Mouse (Mus musculus): ENCODE measurements around the gene Ammecr1. TPM values are rescaled to one million over a fixed set of nuclear protein-coding genes. Genes with fewer than 3 reads are reported as not detected.
A peak's percentile ranks its signal among the peaks of the same experiment; 100 is the strongest.

Ammecr1 gene
- total and polyA plus RNA-seq, 2 experiments, result 0.39 to 0.83 TPM

- DNase-seq (ENCODE audit: extremely low read depth, low read depth, low spot score), result no peak
- TF ChIP-seq CTCF (IDR thresholded peaks at IDR 0.05; ENCODE audit: low read depth, low read length) (no peak), POLR2A (IDR thresholded peaks at IDR 0.05; ENCODE audit: extremely low read depth, insufficient read depth, low read length) (no peak)
- WGBS, result 83% methylated on average over 4 of the region's 4 CpGs
- Histone ChIP-seq H3K9ac (ENCODE audit: low read depth, low read length) (no peak overlapping the region), H3K4me3 (ENCODE audit: insufficient read depth, low read depth, low read length) (no peak overlapping the region), H3K79me2 (ENCODE audit: control insufficient read depth, insufficient read depth, low read length) (no peaks in the 10 kb centered on the region), H3K27me3 (ENCODE audit: control insufficient read depth, insufficient read depth, low read length) (no peaks in the 10 kb centered on the region), H3K27ac (replicated peaks; ENCODE audit: insufficient read depth, low read depth, low read length) (no peak overlapping the region), H3K4me1 (ENCODE audit: control insufficient read depth, insufficient read depth, low read length) (no peaks in the 10 kb centered on the region), H3K36me3 (ENCODE audit: control insufficient read depth, insufficient read depth, low read length) (no peaks in the 10 kb centered on the region)
These were observed 12.7 kb upstream of the Ammecr1 start for GRCm38 (mm10) chrX:142979224-142979623.

DNA sequence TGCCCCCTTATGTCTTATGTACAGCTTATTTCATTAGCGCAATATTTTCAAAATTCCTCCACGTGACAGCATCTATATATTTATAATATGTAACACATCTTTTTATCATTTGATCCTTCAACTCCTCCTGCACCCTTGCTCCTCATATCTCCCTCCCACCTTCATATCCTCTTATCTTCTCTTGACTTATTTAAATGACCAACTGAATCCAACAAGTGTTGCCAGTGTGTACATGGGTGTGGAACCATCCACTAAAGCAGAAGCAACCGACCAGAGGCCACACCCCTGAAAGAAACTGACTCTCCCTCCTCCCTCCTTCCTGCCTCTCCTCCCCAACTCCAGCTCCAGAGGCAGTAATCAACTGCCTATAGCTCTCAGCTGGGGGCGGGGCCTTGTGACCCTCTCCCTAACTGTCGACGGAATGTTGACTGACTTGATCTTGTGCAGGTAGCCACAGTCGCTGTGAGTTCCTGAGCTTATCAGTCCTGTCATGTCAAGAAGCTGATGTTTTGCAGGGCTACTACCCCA is 6.0 kb upstream of the Ammecr1 start:
- TF ChIP-seq POLR2A (IDR thresholded peaks at IDR 0.05; ENCODE audit: extremely low read depth, insufficient read depth, low read length) (no peak), CTCF (IDR thresholded peaks at IDR 0.05; ENCODE audit: low read depth, low read length) (no peak)
- 39% methylated on average over 7 of the region's 7 CpGs for WGBS
- Histone ChIP-seq H3K79me2 (ENCODE audit: control insufficient read depth, insufficient read depth, low read length) (no peaks in the 10 kb centered on the region), H3K27me3 (ENCODE audit: control insufficient read depth, insufficient read depth, low read length) (no peaks in the 10 kb centered on the region), H3K4me1 (ENCODE audit: control insufficient read depth, insufficient read depth, low read length) (no peaks in the 10 kb centered on the region), H3K27ac (replicated peaks; ENCODE audit: insufficient read depth, low read depth, low read length) (no peak overlapping the region), H3K9ac (ENCODE audit: low read depth, low read length) (no peak overlapping the region), H3K4me3 (ENCODE audit: insufficient read depth, low read depth, low read length) (no peak overlapping the region), H3K36me3 (ENCODE audit: control insufficient read depth, insufficient read depth, low read length) (no peaks in the 10 kb centered on the region)
- DNase-seq (ENCODE audit: extremely low read depth, low read depth, low spot score), result no peak

GRCm38 (mm10) chrX:142971759-142972158 is 5.2 kb upstream of the Ammecr1 start:
- no peak for TF ChIP-seq POLR2A (IDR thresholded peaks at IDR 0.05; ENCODE audit: extremely low read depth, insufficient read depth, low read length)
- TF ChIP-seq CTCF (IDR thresholded peaks at IDR 0.05; ENCODE audit: low read depth, low read length), result no peak
- no peaks in the 10 kb centered on the region for H3K79me2 ChIP-seq (ENCODE audit: control insufficient read depth, insufficient read depth, low read length)
- H3K4me3 ChIP-seq (ENCODE audit: insufficient read depth, low read depth, low read length), result no peak overlapping the region
- DNase-seq (ENCODE audit: extremely low read depth, low read depth, low spot score), result no peak
- no peaks in the 10 kb centered on the region for H3K36me3 ChIP-seq (ENCODE audit: control insufficient read depth, insufficient read depth, low read length)
- no peaks in the 10 kb centered on the region for H3K27me3 ChIP-seq (ENCODE audit: control insufficient read depth, insufficient read depth, low read length)
- no peaks in the 10 kb centered on the region for H3K4me1 ChIP-seq (ENCODE audit: control insufficient read depth, insufficient read depth, low read length)
- no peak overlapping the region for H3K27ac ChIP-seq (replicated peaks; ENCODE audit: insufficient read depth, low read depth, low read length)
- WGBS, result 88% methylated on average over 3 of the region's 3 CpGs
- H3K9ac ChIP-seq (ENCODE audit: low read depth, low read length), result no peak overlapping the region

GRCm38 (mm10) chrX:142967067-142967466 is 539 bp upstream of the Ammecr1 start:
- no peak for DNase-seq (ENCODE audit: extremely low read depth, low read depth, low spot score)
- WGBS, result 37% methylated on average over 7 of the region's 7 CpGs
- no peak overlapping the region for H3K9ac ChIP-seq (ENCODE audit: low read depth, low read length)
- no peaks in the 10 kb centered on the region for H3K27me3 ChIP-seq (ENCODE audit: control insufficient read depth, insufficient read depth, low read length)
- H3K4me3 ChIP-seq (ENCODE audit: insufficient read depth, low read depth, low read length), result peak overlapping the region; percentile 99
- H3K27ac ChIP-seq (replicated peaks; ENCODE audit: insufficient read depth, low read depth, low read length), result no peak overlapping the region
- no peaks in the 10 kb centered on the region; the same call in 1 of the 2 replicates for H3K79me2 ChIP-seq (ENCODE audit: control insufficient read depth, insufficient read depth, low read length)
- TF ChIP-seq POLR2A (IDR thresholded peaks at IDR 0.05; ENCODE audit: extremely low read depth, insufficient read depth, low read length) (no peak), CTCF (IDR thresholded peaks at IDR 0.05; ENCODE audit: low read depth, low read length) (no peak)
- H3K4me1 ChIP-seq (ENCODE audit: control insufficient read depth, insufficient read depth, low read length), result no peaks in the 10 kb centered on the region
- no peaks in the 10 kb centered on the region for H3K36me3 ChIP-seq (ENCODE audit: control insufficient read depth, insufficient read depth, low read length)

GRCm38 (mm10) chrX:142965236-142966007 is 1.1 kb downstream of the Ammecr1 start:
- WGBS, result 12% methylated on average over 21 of the region's 23 CpGs
- DNase-seq (ENCODE audit: extremely low read depth, low read depth, low spot score), result no peak
- peak overlapping the region; percentile 65 for H3K4me3 ChIP-seq (ENCODE audit: insufficient read depth, low read depth, low read length)

DNA sequence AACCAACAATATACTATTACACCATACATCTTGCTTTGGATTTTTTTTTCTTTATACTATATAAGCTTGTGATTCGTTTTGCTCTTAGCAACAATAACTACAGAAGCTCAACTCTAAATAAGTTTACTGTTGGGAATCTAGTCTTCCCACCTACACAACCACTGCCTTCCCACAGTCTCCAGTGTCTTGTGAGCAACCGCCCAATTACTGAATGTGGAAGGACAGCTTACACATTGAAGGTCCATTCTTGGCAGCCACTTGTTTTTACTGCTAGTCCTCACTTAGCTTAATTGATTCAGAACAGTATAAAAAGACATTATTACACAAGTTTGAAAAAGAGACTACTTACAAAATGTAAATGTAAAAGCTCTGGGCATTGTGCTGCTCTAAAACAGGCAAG is 6.1 kb downstream of the Ammecr1 start:
- H3K27ac ChIP-seq (replicated peaks; ENCODE audit: insufficient read depth, low read depth, low read length), result no peak overlapping the region
- no peak overlapping the region for H3K9ac ChIP-seq (ENCODE audit: low read depth, low read length)
- no peaks in the 10 kb centered on the region for H3K27me3 ChIP-seq (ENCODE audit: control insufficient read depth, insufficient read depth, low read length)
- no peak overlapping the region for H3K4me3 ChIP-seq (ENCODE audit: insufficient read depth, low read depth, low read length)
- H3K4me1 ChIP-seq (ENCODE audit: control insufficient read depth, insufficient read depth, low read length), result no peaks in the 10 kb centered on the region
- 94% methylated on average over 2 of the region's 2 CpGs for WGBS
- H3K79me2 ChIP-seq (ENCODE audit: control insufficient read depth, insufficient read depth, low read length), result no peaks in the 10 kb centered on the region
- no peak for TF ChIP-seq CTCF (IDR thresholded peaks at IDR 0.05; ENCODE audit: low read depth, low read length)
- TF ChIP-seq POLR2A (IDR thresholded peaks at IDR 0.05; ENCODE audit: extremely low read depth, insufficient read depth, low read length), result no peak
- no peaks in the 10 kb centered on the region for H3K36me3 ChIP-seq (ENCODE audit: control insufficient read depth, insufficient read depth, low read length)
- DNase-seq (ENCODE audit: extremely low read depth, low read depth, low spot score), result no peak

More at GRCm38 (mm10) chrX:142965236-142966007, 1.1 kb downstream of the Ammecr1 start:
- Histone ChIP-seq H3K27me3 (ENCODE audit: control insufficient read depth, insufficient read depth, low read length) (no peaks in the 10 kb centered on the region), H3K4me1 (ENCODE audit: control insufficient read depth, insufficient read depth, low read length) (no peaks in the 10 kb centered on the region), H3K27ac (replicated peaks; ENCODE audit: insufficient read depth, low read depth, low read length) (no peak overlapping the region), H3K9ac (ENCODE audit: low read depth, low read length) (peak overlapping the region; percentile 98), H3K79me2 (ENCODE audit: control insufficient read depth, insufficient read depth, low read length) (no peaks in the 10 kb centered on the region; the same call in 1 of the 2 replicates), H3K36me3 (ENCODE audit: control insufficient read depth, insufficient read depth, low read length) (no peaks in the 10 kb centered on the region)
- TF ChIP-seq CTCF (IDR thresholded peaks at IDR 0.05; ENCODE audit: low read depth, low read length), result no peak
- TF ChIP-seq POLR2A (IDR thresholded peaks at IDR 0.05; ENCODE audit: extremely low read depth, insufficient read depth, low read length), result no peak

All from liver, adult 2 months (tissue).